Mouse (Mus musculus): Measurements from ENCODE around the gene Dynlt1c.

The Dynlt1c gene

DNA sequence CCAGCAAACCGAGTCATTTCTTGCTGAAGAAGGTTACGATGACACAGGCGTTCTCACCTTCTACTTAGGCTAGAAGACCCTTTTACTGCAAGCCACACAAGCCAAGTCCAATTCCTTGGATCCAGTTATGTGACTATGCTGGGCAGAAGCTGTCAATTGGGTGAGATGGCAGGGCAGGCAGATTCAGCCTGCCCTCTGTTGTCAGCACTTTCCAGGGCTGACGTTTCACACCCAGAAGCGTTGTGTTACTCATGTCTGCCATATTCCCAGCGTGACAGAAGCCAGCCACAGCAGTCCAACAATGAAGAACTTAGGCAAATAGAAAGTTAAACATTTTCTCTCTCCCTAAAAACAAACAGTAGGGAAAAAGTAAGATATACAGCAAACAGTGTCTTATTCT, 18.6 kb downstream of the Dynlt1c start:
- 64% methylated on average over 5 of the region's 6 CpGs for WGBS

- WGBS: 82% methylated on average over 18 of the region's 20 CpGs
Observed at GRCm38 (mm10) chr17:6620730-6621451, 19.4 kb downstream of the Dynlt1c start.

GRCm38 (mm10) chr17:6621976-6622375, 20.5 kb downstream of the Dynlt1c start:
- WGBS: 93% methylated on average over 12 of the region's 12 CpGs

DNA sequence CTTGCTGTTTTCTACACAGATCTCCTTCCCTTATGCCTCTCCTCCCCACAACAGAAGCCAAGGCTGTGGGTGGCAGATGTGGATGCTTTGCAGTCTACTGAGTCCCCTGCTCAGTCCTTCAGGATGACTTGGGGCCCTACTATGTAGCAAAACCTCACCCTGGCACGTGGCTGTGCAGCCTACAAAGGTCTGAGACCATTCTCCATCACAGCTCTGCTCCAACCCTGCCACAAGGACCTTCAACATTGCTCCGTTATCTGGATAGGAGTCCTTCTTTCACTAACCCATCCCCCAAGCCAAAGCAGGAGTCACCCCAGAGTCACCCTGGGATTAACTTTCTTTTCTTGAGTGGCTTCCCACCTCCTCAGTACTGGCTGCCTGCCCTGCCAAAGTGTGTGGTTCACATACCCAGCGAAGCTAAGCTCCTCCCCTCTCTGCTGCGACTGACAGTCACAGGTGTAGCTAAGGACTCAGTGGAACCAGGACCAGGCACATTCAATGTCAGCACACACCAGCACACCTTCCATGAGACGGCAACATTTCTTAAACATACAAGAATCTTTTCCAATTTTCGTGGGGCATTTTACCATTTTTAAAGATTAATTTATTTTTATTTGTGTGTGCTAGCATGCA, 23.6 kb downstream of the Dynlt1c start:
- 87% methylated on average over 2 of the region's 6 CpGs for WGBS

DNA sequence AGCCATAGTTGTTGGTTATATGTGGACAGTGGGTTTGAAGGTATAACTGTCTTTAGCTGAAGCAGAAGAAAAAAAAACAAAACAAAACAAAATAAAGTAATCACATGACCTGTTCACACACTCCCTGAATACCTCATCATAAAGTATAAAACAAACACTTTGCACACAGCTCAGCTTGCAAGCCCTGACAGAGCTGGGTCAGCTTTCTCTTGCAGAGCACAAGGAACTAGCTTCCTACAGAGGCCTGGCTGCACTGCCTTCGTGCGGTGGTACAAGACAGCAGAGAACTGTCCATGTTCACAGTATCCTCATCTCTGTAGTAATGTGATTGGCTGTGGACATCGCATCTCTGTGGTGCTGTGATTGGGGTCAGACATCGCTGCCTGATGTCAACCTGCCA, 28.9 kb downstream of the Dynlt1c start:
- 93% methylated on average over 4 of the region's 4 CpGs for WGBS

DNA sequence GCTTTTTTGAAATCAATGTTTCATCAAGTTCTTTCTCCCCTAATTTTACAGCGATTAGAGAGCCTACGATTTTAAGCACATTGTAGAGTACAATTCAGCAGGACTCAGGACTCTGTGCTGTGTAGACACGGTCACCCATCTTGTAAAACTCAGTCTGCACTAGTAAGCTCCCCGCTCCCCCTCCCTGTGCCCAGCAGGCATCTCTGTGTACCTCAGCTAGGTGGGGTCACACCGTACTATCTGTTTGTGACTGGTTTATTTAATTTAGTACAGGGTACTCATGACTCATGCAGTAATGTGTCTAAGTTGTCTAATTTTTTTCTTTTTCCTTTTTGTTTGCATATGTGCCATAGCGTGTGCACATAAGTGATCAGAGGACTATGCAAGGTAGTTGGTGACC, 31.4 kb downstream of the Dynlt1c start:
- 93% methylated on average over 6 of the region's 6 CpGs for WGBS

- 92% methylated on average over 2 of the region's 4 CpGs for WGBS
Observed at GRCm38 (mm10) chr17:6635781-6636180, 34.3 kb downstream of the Dynlt1c start.

- WGBS: 87% methylated on average over 5 of the region's 5 CpGs
Observed at GRCm38 (mm10) chr17:6636861-6637260, 35.4 kb downstream of the Dynlt1c start.

GRCm38 (mm10) chr17:6637434-6637833, 36.0 kb downstream of the Dynlt1c start:
- WGBS: 97% methylated on average over 4 of the region's 4 CpGs

DNA sequence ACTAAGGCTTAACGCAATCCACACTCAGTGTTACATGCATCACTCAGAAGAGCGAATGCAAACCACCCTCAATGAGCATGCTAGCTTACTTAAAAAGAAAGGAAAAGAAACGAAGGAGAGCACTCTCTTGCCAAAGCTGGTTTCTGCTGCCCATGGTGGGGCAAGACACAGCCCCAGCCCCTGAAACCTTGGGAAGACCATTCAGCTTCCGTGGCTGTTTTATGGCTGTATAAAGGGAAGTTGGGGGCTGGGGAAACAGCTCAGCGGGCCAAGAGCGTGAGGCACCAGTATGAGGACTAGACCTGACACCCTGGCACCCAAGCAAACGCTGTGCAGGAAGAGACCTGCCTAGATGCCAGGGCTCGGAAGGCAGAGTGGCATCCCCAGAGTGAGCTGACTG, 37.0 kb downstream of the Dynlt1c start:
- whole genome bisulfite sequencing: 79% methylated on average over 8 of the region's 8 CpGs

- 94% methylated on average over 16 of the region's 21 CpGs for WGBS
Observed at GRCm38 (mm10) chr17:6639486-6639885, 38.0 kb downstream of the Dynlt1c start.

DNA sequence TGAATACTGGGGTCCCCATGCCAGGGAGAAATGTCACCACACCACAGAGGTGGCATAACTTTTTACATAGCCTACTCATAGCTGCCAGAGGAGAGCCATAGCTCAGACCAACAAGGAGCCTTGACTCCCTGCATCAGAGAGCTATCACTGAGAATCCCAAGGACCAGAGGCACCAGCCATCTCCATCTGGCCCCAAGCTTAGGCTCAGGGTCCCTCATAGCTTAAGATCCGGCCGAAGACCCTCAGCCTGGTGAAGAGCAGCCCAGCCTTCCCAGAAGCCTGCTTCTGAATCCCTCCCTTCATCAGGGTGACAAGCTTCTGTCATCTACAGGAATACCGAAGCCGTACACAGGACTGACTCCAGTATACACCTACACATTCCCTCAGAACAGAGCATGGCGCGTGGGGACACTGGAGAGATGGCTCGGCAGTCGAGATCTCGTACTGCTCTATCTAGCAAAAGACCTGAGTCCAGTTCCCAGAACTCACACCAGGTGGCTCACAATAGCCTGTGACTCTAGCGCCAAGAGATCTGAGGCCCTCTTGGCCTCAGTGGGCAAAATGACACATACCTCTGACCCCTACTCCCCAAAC, 38.7 kb downstream of the Dynlt1c start:
- WGBS: 81% methylated on average over 10 of the region's 10 CpGs

- 89% methylated on average over 14 of the region's 14 CpGs for WGBS
Observed at GRCm38 (mm10) chr17:6640771-6641429, 39.4 kb downstream of the Dynlt1c start.

DNA sequence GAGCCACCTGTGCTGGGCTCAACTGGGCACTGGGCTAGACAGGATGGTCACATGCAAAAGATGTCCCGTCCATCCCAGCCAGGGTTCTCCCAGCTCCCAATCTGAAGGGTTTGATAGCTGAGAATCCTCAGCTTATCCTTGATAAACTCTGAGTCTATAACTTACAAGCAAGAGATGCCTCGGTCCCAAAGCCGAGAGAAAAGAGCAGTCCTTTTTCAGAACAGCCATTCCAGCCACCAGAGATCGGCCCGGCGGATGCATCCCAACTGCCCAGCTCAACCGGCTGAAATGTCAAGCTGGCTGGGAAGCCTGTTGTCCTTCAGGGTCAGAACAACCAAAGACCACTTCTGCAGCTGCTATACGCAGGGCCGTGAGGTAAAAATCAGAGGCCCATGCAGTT, 42.7 kb downstream of the Dynlt1c start:
- WGBS: 89% methylated on average over 8 of the region's 9 CpGs

DNA sequence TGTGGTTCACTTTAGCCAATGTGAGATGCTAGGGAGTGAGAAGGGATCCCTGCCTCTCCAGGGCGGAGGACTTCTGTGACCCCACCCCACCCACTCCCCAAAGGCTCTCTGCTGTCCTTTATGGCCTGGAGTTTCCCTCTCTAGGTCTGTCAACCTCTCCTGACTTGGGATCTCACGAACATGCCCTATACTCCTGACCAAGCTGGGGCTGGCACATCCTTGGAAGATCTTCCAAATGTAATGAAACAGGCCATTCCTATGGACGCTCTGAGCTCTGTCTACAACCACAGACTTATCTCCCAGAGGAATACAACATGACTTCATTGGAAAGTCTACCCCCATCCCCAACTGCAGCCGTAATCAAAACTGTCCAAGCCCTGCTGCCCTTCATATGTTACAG, 43.2 kb downstream of the Dynlt1c start:
- WGBS: 93% methylated on average over 4 of the region's 4 CpGs

- 89% methylated on average over 4 of the region's 4 CpGs for WGBS
Observed at GRCm38 (mm10) chr17:6645668-6646067, 44.2 kb downstream of the Dynlt1c start.

- WGBS: 95% methylated on average over 8 of the region's 8 CpGs
Observed at GRCm38 (mm10) chr17:6646841-6647240, 45.4 kb downstream of the Dynlt1c start.

GRCm38 (mm10) chr17:6647452-6647851, 46.0 kb downstream of the Dynlt1c start:
- WGBS: 96% methylated on average over 3 of the region's 3 CpGs

DNA sequence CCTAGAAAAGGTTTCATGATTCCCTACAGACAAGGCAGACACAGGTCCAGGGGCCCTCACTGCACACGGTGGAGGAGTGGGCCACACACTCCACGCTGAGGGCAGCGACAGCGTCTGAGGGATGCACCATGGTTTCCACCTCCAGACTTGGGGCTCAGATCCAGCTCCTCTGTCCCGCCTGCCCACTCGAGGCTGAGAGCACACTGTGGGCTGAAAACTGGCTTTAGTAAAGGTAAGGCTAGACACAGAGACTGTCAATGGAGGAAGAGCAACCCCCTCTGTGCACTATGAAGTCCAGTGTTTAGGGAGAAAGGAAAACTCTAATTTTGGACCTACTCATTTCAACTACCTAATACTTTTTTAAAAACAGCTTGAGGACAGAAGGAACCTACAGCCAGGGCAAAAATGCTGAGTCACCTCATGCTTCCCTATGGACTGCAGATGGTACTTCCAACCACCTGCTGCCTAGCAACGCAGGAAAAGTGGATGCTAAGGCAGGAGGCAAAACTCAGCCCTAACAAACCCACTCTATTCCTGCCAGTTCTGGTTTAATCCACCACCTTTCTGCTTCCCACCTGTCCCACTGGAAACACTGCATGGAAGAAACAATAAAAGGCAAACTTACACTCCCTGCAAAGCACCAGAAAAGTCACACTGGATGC, 49.6 kb downstream of the Dynlt1c start:
- 42% methylated on average over 6 of the region's 7 CpGs for WGBS

GRCm38 (mm10) chr17:6653341-6653946, 52.0 kb downstream of the Dynlt1c start:
- WGBS: 90% methylated on average over 4 of the region's 5 CpGs

- WGBS: under 1% methylated on average over 36 of the region's 36 CpGs
Observed at GRCm38 (mm10) chr17:6655087-6655511, 53.6 kb downstream of the Dynlt1c start.

Data from cerebral cortex, adult 2 months (tissue).